Mouse (Mus musculus): ENCODE data around the gene Guca1b. TPM values are rescaled to one million over a fixed set of nuclear protein-coding genes. Genes with fewer than 3 reads are reported as not detected.

Guca1b gene
- total RNA-seq (2014; rRNA removed) (not detected in 2 replicates), polyA plus RNA-seq (2015; fragmentation: Nextera tagmentation; extraction: Ambion mirVana) (0.14 and 0.42 TPM in 2 replicates)

DNA sequence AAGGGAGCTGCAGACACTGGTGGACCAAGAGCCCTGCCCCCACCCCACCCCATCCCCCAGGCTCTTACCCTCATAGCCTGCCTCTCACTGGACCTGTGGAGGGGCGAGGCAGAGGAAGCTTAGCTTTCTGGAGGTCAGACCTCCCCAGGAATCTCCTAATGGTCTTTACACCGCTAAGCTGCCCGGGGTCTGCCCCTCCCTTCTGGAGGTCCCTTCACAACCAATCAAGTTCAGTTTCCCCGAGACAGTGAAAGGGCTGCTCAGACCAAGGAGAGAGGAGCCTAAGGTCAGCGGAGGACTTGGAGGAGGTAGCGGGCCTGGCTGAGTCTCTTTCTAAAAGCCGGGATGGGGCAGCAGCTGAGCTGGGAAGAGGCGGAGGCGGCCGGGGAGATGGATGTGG lies at the start of gene Guca1b:
Gene Guca1b, plus strand, starts transcription at position 249 of the 400 bp plus-strand sequence.
- Histone ChIP-seq H3K4me2 (ENCODE audit: low read depth, low read length) (no peak within 1 kb of the TSS), H3K27me3 (ENCODE audit: insufficient read depth, low read length) (no peaks in the 10 kb centered on the region), H3K36me3 (ENCODE audit: insufficient read depth, low read length) (peaks cover 8% of the 10 kb centered on the region; the same call in 1 of the 2 replicates), H3K9ac (replicated peaks; ENCODE audit: low read length) (no peak within 1 kb of the TSS), H3K4me3 (ENCODE audit: low read length) (no peak within 1 kb of the TSS), H3K9me3 (ENCODE audit: low read length) (no peaks in the 10 kb centered on the region), H3K4me1 (ENCODE audit: insufficient read depth, low read length) (no peaks in the 10 kb centered on the region), H3K27ac (no peak within 1 kb of the TSS)
- ATAC-seq (no peak), DNase-seq (ENCODE audit: low spot score) (no peak)
- TF ChIP-seq CTCF (IDR thresholded peaks at IDR 0.05; ENCODE audit: low read depth), result no peak
- WGBS, result 45% methylated on average over 10 of the region's 10 CpGs

DNA sequence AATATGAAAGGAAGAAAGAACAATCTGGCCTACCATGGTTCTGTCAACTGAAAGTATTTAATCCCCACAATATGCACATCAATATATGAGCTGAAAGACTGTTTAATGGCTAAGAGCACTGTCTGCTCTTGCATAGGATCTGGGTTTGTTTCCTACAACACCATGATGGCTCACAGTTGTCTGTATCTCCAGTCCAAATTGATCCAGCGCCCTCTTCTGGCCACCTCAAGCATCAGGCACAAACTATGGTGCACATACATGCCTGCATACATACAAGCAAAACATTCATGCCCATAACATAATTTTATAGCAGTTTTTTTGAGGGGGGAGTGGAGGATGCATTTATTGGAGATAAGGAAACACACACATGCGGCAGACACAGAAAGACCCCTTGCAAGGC lies 42.1 kb upstream of the Guca1b start:
- Histone ChIP-seq H3K27me3 (ENCODE audit: insufficient read depth, low read length) (no peaks in the 10 kb centered on the region), H3K36me3 (ENCODE audit: insufficient read depth, low read length) (peaks cover 61% of the 10 kb centered on the region), H3K9me3 (ENCODE audit: low read length) (no peaks in the 10 kb centered on the region), H3K4me1 (ENCODE audit: insufficient read depth, low read length) (no peaks in the 10 kb centered on the region), H3K27ac (no peak overlapping the region), H3K9ac (replicated peaks; ENCODE audit: low read length) (no peak overlapping the region), H3K4me2 (ENCODE audit: low read depth, low read length) (no peak overlapping the region), H3K4me3 (ENCODE audit: low read length) (no peak overlapping the region)
- no peak for DNase-seq (ENCODE audit: low spot score)
- no peak for ATAC-seq
- TF ChIP-seq CTCF (IDR thresholded peaks at IDR 0.05; ENCODE audit: low read depth), result 0 out of 2 replicates have a peak, but pooled peaks have one; percentile 11
- 89% methylated on average over 2 of the region's 2 CpGs for WGBS

DNA sequence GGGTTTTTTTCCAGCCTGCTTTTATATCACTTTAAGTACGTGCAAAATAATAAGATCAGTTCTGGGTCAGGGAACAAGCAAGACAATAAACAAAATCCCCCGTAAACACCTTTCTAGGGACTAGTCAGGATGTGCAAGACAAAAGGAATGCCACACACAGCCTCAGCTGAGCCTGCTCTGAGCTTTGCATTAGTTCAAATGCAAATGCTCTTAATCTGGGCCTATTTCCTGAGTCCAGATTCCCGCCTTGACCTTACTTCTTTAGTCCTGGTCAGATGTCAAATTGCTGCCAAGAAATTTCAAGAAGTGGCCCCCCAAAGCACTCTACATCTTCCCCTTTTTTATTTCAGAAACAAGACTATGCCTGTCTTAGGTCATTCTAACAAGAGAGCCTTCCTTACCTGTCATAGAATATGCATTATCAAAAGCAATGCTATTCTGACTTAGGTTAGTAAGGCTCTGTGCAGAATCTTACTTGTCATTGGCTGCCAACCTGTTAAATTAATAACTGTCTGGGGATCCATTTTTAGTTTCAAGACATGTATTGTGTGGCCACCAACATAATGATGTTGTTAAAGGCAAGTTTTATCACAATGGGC lies 35.4 kb upstream of the Guca1b start:
- no peak for ATAC-seq
- no peak overlapping the region for H3K27ac ChIP-seq
- H3K4me2 ChIP-seq (ENCODE audit: low read depth, low read length), result no peak overlapping the region
- no peak for TF ChIP-seq CTCF (IDR thresholded peaks at IDR 0.05; ENCODE audit: low read depth)
- H3K27me3 ChIP-seq (ENCODE audit: insufficient read depth, low read length), result no peaks in the 10 kb centered on the region
- peaks cover 12% of the 10 kb centered on the region; the same call in 1 of the 2 replicates for H3K9me3 ChIP-seq (ENCODE audit: low read length)
- WGBS, result 91% methylated on average over 3 of the region's 3 CpGs
- no peak overlapping the region for H3K9ac ChIP-seq (replicated peaks; ENCODE audit: low read length)
- peaks cover 52% of the 10 kb centered on the region for H3K36me3 ChIP-seq (ENCODE audit: insufficient read depth, low read length)
- no peak overlapping the region for H3K4me3 ChIP-seq (ENCODE audit: low read length)
- no peaks in the 10 kb centered on the region for H3K4me1 ChIP-seq (ENCODE audit: insufficient read depth, low read length)
- DNase-seq (ENCODE audit: low spot score), result no peak

DNA sequence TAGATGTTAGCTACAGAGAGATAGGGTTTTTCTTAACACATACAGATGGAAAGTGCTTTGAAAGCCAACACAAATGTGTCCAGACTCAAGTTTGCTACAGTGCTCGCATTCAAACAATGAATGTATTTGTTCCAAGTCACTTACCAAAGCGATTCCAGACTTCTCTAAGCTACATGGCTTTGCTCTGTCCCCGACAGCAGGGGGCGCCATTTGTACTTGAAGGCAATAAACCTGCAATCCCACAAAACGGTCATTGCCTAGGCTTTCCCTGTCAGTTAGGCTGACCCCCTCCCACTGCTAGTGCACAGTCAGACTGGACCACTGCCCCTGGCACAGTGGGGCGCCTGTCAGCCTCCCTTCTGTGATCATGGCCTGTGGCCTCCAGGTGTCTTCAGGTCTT lies 25.2 kb upstream of the Guca1b start:
- Histone ChIP-seq H3K4me2 (ENCODE audit: low read depth, low read length) (no peak overlapping the region), H3K4me1 (ENCODE audit: insufficient read depth, low read length) (no peaks in the 10 kb centered on the region), H3K9me3 (ENCODE audit: low read length) (no peaks in the 10 kb centered on the region), H3K9ac (replicated peaks; ENCODE audit: low read length) (no peak overlapping the region), H3K27ac (no peak overlapping the region), H3K27me3 (ENCODE audit: insufficient read depth, low read length) (no peaks in the 10 kb centered on the region), H3K36me3 (ENCODE audit: insufficient read depth, low read length) (peaks cover 31% of the 10 kb centered on the region), H3K4me3 (ENCODE audit: low read length) (no peak overlapping the region)
- DNase-seq (ENCODE audit: low spot score), result peak; percentile 40
- peak; percentile 54 for TF ChIP-seq CTCF (IDR thresholded peaks at IDR 0.05; ENCODE audit: low read depth)
- WGBS, result 35% methylated on average over 6 of the region's 6 CpGs
- ATAC-seq, result no peak

DNA sequence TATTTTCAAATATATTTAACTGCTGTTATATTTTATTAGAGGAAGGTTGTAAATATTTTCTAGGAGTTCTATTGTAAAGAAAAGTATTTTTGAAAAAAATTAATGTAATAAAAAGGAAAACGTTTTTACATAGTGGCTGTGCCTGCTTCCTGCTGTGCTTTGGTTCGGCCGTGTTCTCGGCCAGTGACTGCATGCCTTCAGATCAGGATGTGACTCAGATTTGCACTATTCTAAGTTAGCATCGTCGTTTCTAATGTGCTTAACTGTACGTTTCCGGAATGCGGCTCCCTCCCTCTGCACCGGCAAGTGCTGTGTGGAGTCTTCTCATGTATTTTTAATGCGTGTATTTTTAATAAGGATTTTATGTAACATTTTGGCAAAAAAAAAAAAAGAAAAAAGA lies 23.9 kb upstream of the Guca1b start:
- Histone ChIP-seq H3K9ac (replicated peaks; ENCODE audit: low read length) (no peak overlapping the region), H3K4me2 (ENCODE audit: low read depth, low read length) (no peak overlapping the region), H3K36me3 (ENCODE audit: insufficient read depth, low read length) (peaks cover 17% of the 10 kb centered on the region; the same call in 1 of the 2 replicates), H3K9me3 (ENCODE audit: low read length) (no peaks in the 10 kb centered on the region), H3K27ac (no peak overlapping the region), H3K4me3 (ENCODE audit: low read length) (no peak overlapping the region), H3K27me3 (ENCODE audit: insufficient read depth, low read length) (no peaks in the 10 kb centered on the region), H3K4me1 (ENCODE audit: insufficient read depth, low read length) (no peaks in the 10 kb centered on the region)
- DNase-seq (ENCODE audit: low spot score), result no peak
- TF ChIP-seq CTCF (IDR thresholded peaks at IDR 0.05; ENCODE audit: low read depth), result no peak
- 82% methylated on average over 11 of the region's 11 CpGs for WGBS
- ATAC-seq, result no peak

DNA sequence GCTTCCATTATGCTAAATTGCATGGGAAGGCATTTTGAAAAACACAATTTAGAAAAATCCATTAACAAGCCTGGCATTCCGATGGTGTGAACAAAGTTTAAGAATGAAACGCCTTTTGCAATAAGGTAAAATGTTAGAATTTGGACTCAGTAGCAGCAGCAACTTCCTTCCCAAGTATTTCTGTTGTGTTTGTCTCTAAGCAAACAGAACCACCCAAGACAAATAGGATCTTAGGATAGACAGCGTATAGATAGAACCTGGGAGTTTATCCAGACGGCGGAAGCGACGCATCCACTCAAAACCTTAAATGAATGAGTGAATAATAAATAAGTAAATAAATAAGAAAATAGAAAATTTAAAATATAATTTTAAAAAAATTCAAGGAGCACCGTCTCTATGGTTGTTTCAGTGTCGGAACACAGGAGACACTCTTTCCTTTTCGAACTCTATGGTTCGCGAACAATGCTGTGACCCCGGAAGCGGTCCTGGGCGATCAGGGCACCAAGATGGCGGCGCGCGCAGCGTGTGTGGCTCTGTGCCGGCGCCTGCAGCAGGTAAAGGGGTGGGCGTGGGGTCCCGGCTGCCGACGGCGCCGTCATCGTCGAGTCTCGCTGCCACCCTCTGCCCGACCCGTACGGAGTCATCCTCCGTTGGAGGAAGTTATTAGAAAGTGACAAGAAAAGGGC lies 16.6 kb upstream of the Guca1b start, which contains the start of gene Mrps10:
Gene Mrps10, plus strand, starts transcription at position 487 of the 686 bp plus-strand sequence.
- Histone ChIP-seq H3K27me3 (ENCODE audit: insufficient read depth, low read length) (0 out of 2 replicates have a peak, but pooled peaks cover 4% of the 10 kb centered on the region), H3K4me2 (ENCODE audit: low read depth, low read length) (peak within 1 kb of the TSS; percentile 66), H3K36me3 (ENCODE audit: insufficient read depth, low read length) (0 out of 2 replicates have a peak, but pooled peaks cover 11% of the 10 kb centered on the region), H3K9ac (replicated peaks; ENCODE audit: low read length) (peak within 1 kb of the TSS; percentile 55), H3K27ac (peak within 1 kb of the TSS; percentile 70), H3K9me3 (ENCODE audit: low read length) (no peaks in the 10 kb centered on the region), H3K4me1 (ENCODE audit: insufficient read depth, low read length) (no peaks in the 10 kb centered on the region), H3K4me3 (ENCODE audit: low read length) (peak within 1 kb of the TSS; percentile 59)
- ATAC-seq (peak; percentile 93), DNase-seq (ENCODE audit: low spot score) (peak; percentile 97)
- 3% methylated on average over 35 of the region's 35 CpGs for WGBS
- TF ChIP-seq CTCF (IDR thresholded peaks at IDR 0.05; ENCODE audit: low read depth), result no peak

Data from hindbrain, postnatal 0 days (tissue).